Comparison of ENCODE assay signal across 7 mouse cellular contexts in the genomic region with DNA sequence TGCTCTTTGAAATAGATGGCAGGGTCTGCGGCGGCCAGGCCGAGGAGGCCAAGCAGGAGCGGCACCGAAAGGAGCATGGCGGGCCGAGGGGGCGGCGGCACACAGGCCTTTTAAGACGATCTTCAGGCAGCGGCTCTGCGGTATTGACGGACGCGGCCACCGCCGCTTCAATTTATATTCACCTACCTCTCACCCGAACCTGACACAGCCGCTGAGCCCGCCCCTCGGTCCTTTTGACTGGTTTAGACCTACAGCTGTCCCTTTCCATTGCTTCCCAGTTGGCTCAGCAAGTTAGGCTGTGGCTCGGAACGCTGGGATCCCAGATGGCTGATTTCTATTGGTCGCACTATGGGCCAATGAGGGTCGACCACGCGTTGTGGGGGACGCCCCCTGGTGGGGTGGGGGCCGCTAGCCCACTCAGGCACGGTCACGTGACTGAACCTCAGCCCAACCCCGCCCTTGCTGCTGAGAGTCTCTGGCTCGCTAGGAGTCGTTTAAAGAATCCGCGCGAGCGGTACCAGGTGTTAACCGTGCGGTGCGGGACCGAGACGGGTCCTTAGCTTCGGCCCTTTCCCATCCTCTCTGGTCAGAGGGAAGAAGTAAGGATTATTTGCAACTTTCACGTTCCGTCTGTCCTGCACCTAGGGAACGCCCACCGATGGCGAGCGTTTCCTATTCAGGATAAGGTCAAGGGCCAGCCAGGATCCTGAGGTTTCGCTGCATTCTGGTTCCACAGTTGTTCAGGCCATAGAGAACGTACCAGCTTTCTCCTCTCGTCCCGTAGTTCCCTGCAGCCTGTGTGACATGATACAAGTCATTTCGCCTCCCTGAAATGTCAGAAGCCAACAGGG. TPM values are rescaled to one million over a fixed set of nuclear protein-coding genes. Genes with fewer than 3 reads are reported as not detected.
A peak's percentile ranks its signal among the peaks of the same experiment; 100 is the strongest.
DNase-seq lines count a peak whose midpoint lies in the region; ATAC-seq and TF ChIP-seq lines count a peak whose summit lies in the region.

TSS of gene Calr (minus strand) at position 213 of the 851 bp plus-strand sequence.

- H3K4me3 ChIP-seq in embryonic facial prominence, embryonic 10.5 days, result peak within 1 kb of the TSS; percentile 99
- H3K4me3 ChIP-seq in intestine, postnatal 0 days (ENCODE audit: low read depth, low read length), result peak within 1 kb of the TSS; percentile 94
- peak within 1 kb of the TSS; percentile 94 for H3K4me3 ChIP-seq in midbrain, embryonic 12.5 days
- peak within 1 kb of the TSS; percentile 95 for H3K4me3 ChIP-seq in small intestine, adult 2 months (ENCODE audit: low read depth, low read length)

- peak within 1 kb of the TSS; percentile 98 for H3K27ac ChIP-seq in embryonic facial prominence, embryonic 10.5 days (replicated peaks)
- peak within 1 kb of the TSS; percentile 84 for H3K27ac ChIP-seq in intestine, postnatal 0 days (ENCODE audit: low read depth, low read length)
- peak within 1 kb of the TSS; percentile 83 for H3K27ac ChIP-seq in midbrain, embryonic 12.5 days (replicated peaks)
- H3K27ac ChIP-seq in small intestine, adult 2 months (ENCODE audit: insufficient read depth, low read depth, low read length), result peak within 1 kb of the TSS; percentile 91

- DNase-seq in adrenal gland, postnatal 10 days, result peak; percentile 99
- peak; percentile 100 for DNase-seq in embryonic facial prominence, embryonic 10.5 days (ENCODE audit: low spot score)
- DNase-seq in gonadal fat pad, adult 2 months (ENCODE audit: low read depth), result peak; percentile 98
- peak; percentile 100 for DNase-seq in left cerebral cortex, postnatal 4 days

- H3K27me3 ChIP-seq in embryonic facial prominence, embryonic 10.5 days (replicated peaks; ENCODE audit: low read depth, poor library complexity, severe bottlenecking), result no peaks in the 10 kb centered on the region
- H3K27me3 ChIP-seq in intestine, postnatal 0 days (replicated peaks; ENCODE audit: control insufficient read depth, insufficient read depth, low read length), result no peaks in the 10 kb centered on the region
- H3K27me3 ChIP-seq in midbrain, embryonic 12.5 days, result no peaks in the 10 kb centered on the region
- H3K27me3 ChIP-seq in small intestine, adult 2 months (ENCODE audit: control insufficient read depth, insufficient read depth, low read length), result no peaks in the 10 kb centered on the region

- H3K9ac ChIP-seq in intestine, postnatal 0 days (ENCODE audit: low read depth, low read length), result peak within 1 kb of the TSS; percentile 63
- peak within 1 kb of the TSS; percentile 95 for H3K9ac ChIP-seq in midbrain, embryonic 12.5 days (replicated peaks)

- ATAC-seq in intestine, postnatal 0 days, result peak; percentile 99
- ATAC-seq in midbrain, embryonic 12.5 days (ENCODE audit: low FRiP score, low read depth), result peak; percentile 98

- WGBS in embryonic facial prominence, embryonic 10.5 days, result under 1% methylated on average over 55 of the region's 55 CpGs
- WGBS in intestine, postnatal 0 days, result under 1% methylated on average over 55 of the region's 55 CpGs
- 2% methylated on average over 54 of the region's 55 CpGs for WGBS in midbrain, embryonic 12.5 days
- WGBS in small intestine, adult 2 months, result under 1% methylated on average over 55 of the region's 55 CpGs

- peak; percentile 98 for TF ChIP-seq POLR2A in small intestine, adult 2 months (IDR thresholded peaks at IDR 0.05; ENCODE audit: low read depth, low read length)

- H3K4me1 ChIP-seq in embryonic facial prominence, embryonic 10.5 days, result peaks cover 39% of the 10 kb centered on the region
- peaks cover 7% of the 10 kb centered on the region; the same call in 1 of the 2 replicates for H3K4me1 ChIP-seq in intestine, postnatal 0 days (replicated peaks; ENCODE audit: control insufficient read depth, insufficient read depth, low read length)
- H3K4me1 ChIP-seq in midbrain, embryonic 12.5 days, result peaks cover 31% of the 10 kb centered on the region
- peaks cover 17% of the 10 kb centered on the region; the same call in 1 of the 2 replicates for H3K4me1 ChIP-seq in small intestine, adult 2 months (ENCODE audit: control insufficient read depth, insufficient read depth, insufficient read length, low read length)

- H3K36me3 ChIP-seq in embryonic facial prominence, embryonic 10.5 days (replicated peaks), result peaks cover 42% of the 10 kb centered on the region
- peaks cover 34% of the 10 kb centered on the region for H3K36me3 ChIP-seq in intestine, postnatal 0 days (ENCODE audit: control insufficient read depth, insufficient read depth)
- H3K36me3 ChIP-seq in midbrain, embryonic 12.5 days, result peaks cover 32% of the 10 kb centered on the region
- H3K36me3 ChIP-seq in small intestine, adult 2 months (ENCODE audit: control insufficient read depth, insufficient read depth, low read length), result peaks cover 37% of the 10 kb centered on the region

- peak within 1 kb of the TSS; percentile 77 for H3K4me2 ChIP-seq in intestine, postnatal 0 days (replicated peaks; ENCODE audit: low read depth)
- H3K4me2 ChIP-seq in midbrain, embryonic 12.5 days (replicated peaks), result peak within 1 kb of the TSS; percentile 83

- intact Hi-C loops in left cerebral cortex, postnatal 4 days (cut with DNase I), result no loop called here

- H3K9me3 ChIP-seq in embryonic facial prominence, embryonic 10.5 days, result no peaks in the 10 kb centered on the region
- no peaks in the 10 kb centered on the region for H3K9me3 ChIP-seq in intestine, postnatal 0 days (ENCODE audit: control insufficient read depth)
- no peaks in the 10 kb centered on the region for H3K9me3 ChIP-seq in midbrain, embryonic 12.5 days

- peak; percentile 42; the same call in 1 of the 2 replicates for TF ChIP-seq CTCF in intestine, postnatal 0 days (IDR thresholded peaks at IDR 0.05; ENCODE audit: low read depth)
- TF ChIP-seq CTCF in small intestine, adult 2 months (IDR thresholded peaks at IDR 0.05; ENCODE audit: extremely low read depth, insufficient read length, insufficient replicate concordance, low read depth, low read length), result no peak

RNA-seq across cellular contexts. Expression of gene Calr, which starts in this region (rescaled TPM):
- total RNA-seq in adrenal gland, postnatal 10 days (2021), result 100 to 1,000 TPM; 404 to 492 TPM
- 758 and 801 TPM in 2 replicates for polyA plus RNA-seq in embryonic facial prominence, embryonic 10.5 days (2016; fragmentation: Nextera tagmentation; extraction: Ambion mirVana)
- 563 and 854 TPM in 2 replicates for polyA plus RNA-seq in gonadal fat pad, adult 2 months (2012; rRNA removed)
- 474 and 507 TPM in 2 replicates for polyA plus RNA-seq in intestine, postnatal 0 days (2015; fragmentation: Nextera tagmentation; extraction: Ambion mirVana)
- 100 to 1,000 TPM; 528 to 548 TPM for total RNA-seq in left cerebral cortex, postnatal 4 days (2021)
- 640 and 681 TPM in 2 replicates for polyA plus RNA-seq in midbrain, embryonic 12.5 days (2016; fragmentation: Nextera tagmentation; extraction: Ambion mirVana)
- 82.6 and 120 TPM in 2 replicates for polyA plus RNA-seq in small intestine, adult 2 months (2012; rRNA removed)

Comparison
In these comparisons a context has a peak if more than half of its experiments do, and no peak if none do; other contexts are left out.
1. Peak in every context shown above with its lines: DNase-seq, ATAC-seq, H3K4me3 ChIP-seq and H3K27ac ChIP-seq.